Mouse (Mus musculus) liver, postnatal 0 days (tissue): ENCODE measurements at regions not wholly inside any gene's neighbourhood (a gene's known extent, or its start where the extent isn't known, plus 50 kb on each side); places are given as distances from the start of the nearest gene placed in this dataset.

Experiments
- ATAC-seq: fragments of 200-750 bp; cut with Nextera tagmentation; 2 replicates; pipeline ENCODE4 v1.8.0; 2017; ENCODE audit warnings: mild to moderate bottlenecking, moderate library complexity
- DNase-seq: peaks from one replicate; pipeline ENCODE4 v3.0.0-alpha.2; 2016
- H3K27ac ChIP-seq: fragments of 300-500 bp; sonication (generic); 2 replicates; pipeline ENCODE4 v1.5.1; 2014; ENCODE audit warnings: antibody characterized with exemption, moderate library complexity, mild to moderate bottlenecking, low read depth
- H3K27me3 ChIP-seq: fragments of 300-500 bp; sonication (generic); 2 replicates; pipeline ENCODE4 v1.6.1; 2014; ENCODE audit warnings: low read length, control low read depth, mixed read lengths; ENCODE audit not compliant: insufficient read depth
- H3K36me3 ChIP-seq: fragments of 300-500 bp; sonication (generic); replicated peaks from 2 replicates; pipeline ENCODE4 v1.6.1; 2014; ENCODE audit warnings: mild to moderate bottlenecking, control low read depth, low read length, moderate library complexity, mixed read lengths; ENCODE audit not compliant: insufficient read depth
- H3K4me1 ChIP-seq: fragments of 300-500 bp; sonication (generic); 2 replicates; pipeline ENCODE4 v1.6.1; 2014; ENCODE audit warnings: antibody characterized with exemption, mild to moderate bottlenecking, control low read depth; ENCODE audit not compliant: insufficient read depth
- H3K4me2 ChIP-seq: fragments of 300-500 bp; sonication (generic); 2 replicates; pipeline ENCODE4 v1.6.1; 2014; ENCODE audit warnings: low read depth, mild to moderate bottlenecking, low read length, moderate library complexity, mixed read lengths
- H3K4me3 ChIP-seq: fragments of 300-500 bp; sonication (generic); 2 replicates; pipeline ENCODE4 v1.5.1; 2014; ENCODE audit warnings: low read depth, low read length
- H3K9ac ChIP-seq: fragments of 300-500 bp; sonication (generic); replicated peaks from 2 replicates; pipeline ENCODE4 v1.6.1; 2014; ENCODE audit warnings: mild to moderate bottlenecking, moderate library complexity
- H3K9me3 ChIP-seq: fragments of 300-500 bp; sonication (generic); 2 replicates; pipeline ENCODE4 v1.6.1; 2016; ENCODE audit warnings: mild to moderate bottlenecking, control low read depth, low read length, mixed read lengths
- CTCF ChIP-seq: sonication (generic); IDR thresholded peaks from 2 replicates; pipeline ENCODE4 v1.5.1; 2016; ENCODE audit warnings: antibody characterized with exemption, low read depth
- EP300 ChIP-seq: IDR thresholded peaks from 2 replicates; pipeline ENCODE4 v1.6.1; 2016; ENCODE audit warnings: antibody characterized with exemption, low read depth, mild to moderate bottlenecking
- WGBS: fragments of 180-500 bp; shearing (Covaris S2); extraction: QIAGEN DNeasy Blood & Tissue Kit; methylation state at CpG from one replicate; pipeline ENCODE4 v1.1.7; 2014; ENCODE audit not compliant: insufficient replicate concordance; 5-methylcytosine and 5-hydroxymethylcytosine counted together

- TF ChIP-seq CTCF = no peak
- no peak for TF ChIP-seq EP300
These were observed 135.9 kb downstream of the Matn1 start for GRCm38 (mm10) chr4:131080113-131080512.

GRCm38 (mm10) chr4:131083405-131083804 lies 139.2 kb downstream of the Matn1 start:
- WGBS = 68% methylated on average over 3 of the region's 3 CpGs
- no peaks in the 10 kb centered on the region for H3K27me3 ChIP-seq
- H3K27ac ChIP-seq = no peak overlapping the region

More at GRCm38 (mm10) chr4:131080113-131080512, 135.9 kb downstream of the Matn1 start:
- Histone ChIP-seq H3K36me3 (no peaks in the 10 kb centered on the region), H3K4me3 (no peak overlapping the region), H3K27ac (no peak overlapping the region), H3K9ac (no peak overlapping the region), H3K9me3 (no peaks in the 10 kb centered on the region), H3K4me1 (no peaks in the 10 kb centered on the region), H3K27me3 (no peaks in the 10 kb centered on the region), H3K4me2 (no peak overlapping the region)
- no peak for ATAC-seq
- WGBS = 50% methylated on average over 1 of the region's 1 CpGs
- no peak for DNase-seq

GRCm38 (mm10) chr4:131097421-131097820 lies 153.2 kb downstream of the Matn1 start:
- Histone ChIP-seq H3K4me3 (no peak overlapping the region), H3K27me3 (no peaks in the 10 kb centered on the region), H3K9ac (no peak overlapping the region), H3K9me3 (no peaks in the 10 kb centered on the region), H3K4me2 (no peak overlapping the region), H3K36me3 (no peaks in the 10 kb centered on the region), H3K4me1 (no peaks in the 10 kb centered on the region), H3K27ac (no peak overlapping the region)
- no peak for TF ChIP-seq CTCF
- no peak for TF ChIP-seq EP300
- DNase-seq = no peak
- no peak for ATAC-seq
- 54% methylated on average over 6 of the region's 6 CpGs for WGBS

More at GRCm38 (mm10) chr4:131083405-131083804, 139.2 kb downstream of the Matn1 start:
- TF ChIP-seq CTCF = no peak
- TF ChIP-seq EP300 = no peak
- ATAC-seq (no peak), DNase-seq (no peak)
- no peak overlapping the region for H3K4me3 ChIP-seq
- no peaks in the 10 kb centered on the region for H3K4me1 ChIP-seq
- H3K9ac ChIP-seq = no peak overlapping the region
- no peaks in the 10 kb centered on the region for H3K36me3 ChIP-seq
- no peaks in the 10 kb centered on the region for H3K9me3 ChIP-seq
- H3K4me2 ChIP-seq = no peak overlapping the region

GRCm38 (mm10) chr4:131100093-131100795 lies 156.1 kb downstream of the Matn1 start:
- ATAC-seq (no peak), DNase-seq (no peak)
- no peak overlapping the region for H3K27ac ChIP-seq
- no peaks in the 10 kb centered on the region for H3K36me3 ChIP-seq
- H3K27me3 ChIP-seq = no peaks in the 10 kb centered on the region
- H3K4me1 ChIP-seq = no peaks in the 10 kb centered on the region
- no peak overlapping the region for H3K4me2 ChIP-seq
- H3K9ac ChIP-seq = no peak overlapping the region
- H3K4me3 ChIP-seq = no peak overlapping the region
- no peaks in the 10 kb centered on the region for H3K9me3 ChIP-seq
- WGBS = 42% methylated on average over 10 of the region's 10 CpGs
- TF ChIP-seq CTCF = no peak
- TF ChIP-seq EP300 = no peak

GRCm38 (mm10) chr4:131100796-131101156 lies 156.6 kb downstream of the Matn1 start:
- ATAC-seq (no peak), DNase-seq (no peak)
- TF ChIP-seq EP300 = no peak
- TF ChIP-seq CTCF = no peak
- Histone ChIP-seq H3K27ac (no peak overlapping the region), H3K4me2 (no peak overlapping the region), H3K27me3 (no peaks in the 10 kb centered on the region), H3K36me3 (no peaks in the 10 kb centered on the region), H3K4me3 (no peak overlapping the region), H3K4me1 (no peaks in the 10 kb centered on the region), H3K9me3 (no peaks in the 10 kb centered on the region), H3K9ac (no peak overlapping the region)
- WGBS = 21% methylated on average over 13 of the region's 13 CpGs

GRCm38 (mm10) chr4:131102163-131102562 lies 158.0 kb downstream of the Matn1 start:
- Histone ChIP-seq H3K9ac (no peak overlapping the region), H3K4me2 (no peak overlapping the region), H3K27ac (no peak overlapping the region), H3K4me3 (no peak overlapping the region), H3K27me3 (no peaks in the 10 kb centered on the region), H3K4me1 (no peaks in the 10 kb centered on the region), H3K9me3 (no peaks in the 10 kb centered on the region), H3K36me3 (no peaks in the 10 kb centered on the region)
- TF ChIP-seq CTCF (no peak), EP300 (no peak)
- ATAC-seq (no peak), DNase-seq (no peak)
- WGBS = 70% methylated on average over 4 of the region's 4 CpGs
